Mouse (Mus musculus): Measurements from ENCODE around the gene Ltc4s. TPM values are rescaled to one million over a fixed set of nuclear protein-coding genes. Genes with fewer than 3 reads are reported as not detected.

The Ltc4s gene
- polyA plus RNA-seq, 1 experiment = 1.3 TPM

- Histone ChIP-seq H3ac (ENCODE audit: control insufficient read depth, insufficient read length, low read depth) (no peak overlapping the region), H3K4me3 (ENCODE audit: insufficient read depth, poor library complexity, severe bottlenecking) (no peak overlapping the region), H3K79me3 (ENCODE audit: low read depth) (no peaks in the 10 kb centered on the region), H3K36me3 (ENCODE audit: control insufficient read depth, insufficient read depth) (no peaks in the 10 kb centered on the region), H3K27me3 (ENCODE audit: control insufficient read depth, insufficient read depth, insufficient read length) (no peaks in the 10 kb centered on the region), H3K79me2 (ENCODE audit: control insufficient read depth, insufficient read depth) (no peaks in the 10 kb centered on the region)
- TF ChIP-seq CTCF (IDR thresholded peaks at IDR 0.05; ENCODE audit: control insufficient read depth, insufficient read depth, insufficient read length) = no peak
- no peak for TF ChIP-seq MAX (IDR thresholded peaks at IDR 0.05)
- TF ChIP-seq MYOD1 (IDR thresholded peaks at IDR 0.05; ENCODE audit: control insufficient read depth, insufficient read length, low read depth) = no peak
- TF ChIP-seq USF1 (IDR thresholded peaks at IDR 0.05; ENCODE audit: low read depth) = no peak
- no peak for TF ChIP-seq CEBPB (IDR thresholded peaks at IDR 0.05; ENCODE audit: low read depth)
- TF ChIP-seq FOSL1 (IDR thresholded peaks at IDR 0.05; ENCODE audit: insufficient read depth, low read length, poor library complexity, severe bottlenecking) = no peak
- TF ChIP-seq MYOG (IDR thresholded peaks at IDR 0.05; ENCODE audit: control insufficient read depth, extremely low read depth, insufficient read length) = no peak
Observed at GRCm38 (mm10) chr11:50248473-50249171, 10.2 kb upstream of the Ltc4s start.

- H3K4me3 ChIP-seq (ENCODE audit: insufficient read depth, poor library complexity, severe bottlenecking) = no peak overlapping the region
- H3K36me3 ChIP-seq (ENCODE audit: control insufficient read depth, insufficient read depth) = no peaks in the 10 kb centered on the region
- no peaks in the 10 kb centered on the region for H3K79me3 ChIP-seq (ENCODE audit: low read depth)
- no peaks in the 10 kb centered on the region for H3K79me2 ChIP-seq (ENCODE audit: control insufficient read depth, insufficient read depth)
- H3ac ChIP-seq (ENCODE audit: control insufficient read depth, insufficient read length, low read depth) = no peak overlapping the region
- no peaks in the 10 kb centered on the region for H3K27me3 ChIP-seq (ENCODE audit: control insufficient read depth, insufficient read depth, insufficient read length)
- TF ChIP-seq MYOD1 (IDR thresholded peaks at IDR 0.05; ENCODE audit: control insufficient read depth, insufficient read length, low read depth) (no peak), FOSL1 (IDR thresholded peaks at IDR 0.05; ENCODE audit: insufficient read depth, low read length, poor library complexity, severe bottlenecking) (no peak), MAX (IDR thresholded peaks at IDR 0.05) (no peak), USF1 (IDR thresholded peaks at IDR 0.05; ENCODE audit: low read depth) (no peak), CEBPB (IDR thresholded peaks at IDR 0.05; ENCODE audit: low read depth) (no peak), MYOG (IDR thresholded peaks at IDR 0.05; ENCODE audit: control insufficient read depth, extremely low read depth, insufficient read length) (no peak), CTCF (IDR thresholded peaks at IDR 0.05; ENCODE audit: control insufficient read depth, insufficient read depth, insufficient read length) (no peak)
Observed at GRCm38 (mm10) chr11:50245269-50245668, 6.9 kb upstream of the Ltc4s start.

GRCm38 (mm10) chr11:50243926-50244325 lies 5.5 kb upstream of the Ltc4s start:
- Histone ChIP-seq H3K36me3 (ENCODE audit: control insufficient read depth, insufficient read depth) (no peaks in the 10 kb centered on the region), H3K79me2 (ENCODE audit: control insufficient read depth, insufficient read depth) (no peaks in the 10 kb centered on the region), H3K27me3 (ENCODE audit: control insufficient read depth, insufficient read depth, insufficient read length) (no peaks in the 10 kb centered on the region), H3K79me3 (ENCODE audit: low read depth) (no peaks in the 10 kb centered on the region), H3K4me3 (ENCODE audit: insufficient read depth, poor library complexity, severe bottlenecking) (no peak overlapping the region), H3ac (ENCODE audit: control insufficient read depth, insufficient read length, low read depth) (no peak overlapping the region)
- TF ChIP-seq USF1 (IDR thresholded peaks at IDR 0.05; ENCODE audit: low read depth) (no peak), FOSL1 (IDR thresholded peaks at IDR 0.05; ENCODE audit: insufficient read depth, low read length, poor library complexity, severe bottlenecking) (no peak), CEBPB (IDR thresholded peaks at IDR 0.05; ENCODE audit: low read depth) (no peak), MYOG (IDR thresholded peaks at IDR 0.05; ENCODE audit: control insufficient read depth, extremely low read depth, insufficient read length) (no peak), MAX (IDR thresholded peaks at IDR 0.05) (no peak), MYOD1 (IDR thresholded peaks at IDR 0.05; ENCODE audit: control insufficient read depth, insufficient read length, low read depth) (no peak), CTCF (IDR thresholded peaks at IDR 0.05; ENCODE audit: control insufficient read depth, insufficient read depth, insufficient read length) (no peak)

- Histone ChIP-seq H3K27me3 (ENCODE audit: control insufficient read depth, insufficient read depth, insufficient read length) (no peaks in the 10 kb centered on the region), H3K4me3 (ENCODE audit: insufficient read depth, poor library complexity, severe bottlenecking) (no peak overlapping the region), H3K79me3 (ENCODE audit: low read depth) (no peaks in the 10 kb centered on the region), H3K79me2 (ENCODE audit: control insufficient read depth, insufficient read depth) (no peaks in the 10 kb centered on the region), H3ac (ENCODE audit: control insufficient read depth, insufficient read length, low read depth) (no peak overlapping the region), H3K36me3 (ENCODE audit: control insufficient read depth, insufficient read depth) (peaks cover 10% of the 10 kb centered on the region)
- no peak for TF ChIP-seq CEBPB (IDR thresholded peaks at IDR 0.05; ENCODE audit: low read depth)
Observed at GRCm38 (mm10) chr11:50240235-50240911, 2.0 kb upstream of the Ltc4s start.

DNA sequence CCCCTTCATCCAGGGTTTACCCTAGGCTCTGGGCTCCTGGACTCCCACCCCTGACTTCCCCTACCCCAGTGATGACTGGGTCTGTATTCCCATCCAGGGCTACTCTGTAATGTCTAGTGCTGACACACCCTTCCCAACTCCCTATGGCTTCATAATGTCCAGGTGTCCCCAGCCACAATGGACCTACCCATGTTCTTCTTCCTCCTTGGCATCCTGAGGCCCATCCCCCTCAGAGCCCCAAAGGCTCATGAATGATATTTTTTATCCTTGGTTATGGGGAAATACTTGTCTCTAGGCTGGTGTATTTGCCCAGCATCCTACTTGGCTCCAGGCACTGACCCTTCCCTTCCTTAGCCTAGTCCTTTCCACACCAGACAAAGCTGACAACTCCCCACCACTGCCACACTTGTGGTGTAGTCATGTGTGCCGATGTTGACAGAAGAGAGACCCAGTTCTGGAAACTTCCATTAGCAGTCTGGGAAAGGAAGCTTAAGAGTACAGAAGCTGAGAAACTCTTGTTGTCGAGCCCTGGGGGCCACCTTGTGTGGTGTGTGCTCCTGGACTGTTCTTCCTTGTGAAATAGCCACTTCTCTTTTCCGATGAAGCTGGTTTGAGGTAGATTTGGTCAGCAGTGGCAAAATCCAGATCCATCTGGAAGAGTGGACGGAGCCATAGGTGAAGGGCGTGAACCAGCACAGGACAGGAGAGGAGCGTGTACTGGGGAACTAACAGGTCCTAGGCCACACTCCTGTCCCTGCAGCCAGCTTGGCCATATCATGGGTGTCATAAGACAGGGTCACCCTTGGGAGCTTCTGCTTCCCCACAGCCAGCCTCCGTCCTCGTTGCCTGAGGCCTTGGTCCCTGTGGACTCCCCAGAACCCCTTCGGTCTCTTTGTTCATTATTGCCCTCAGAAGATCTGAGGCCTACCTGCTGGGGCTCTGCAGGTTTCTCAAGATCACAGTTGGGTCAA lies 690 bp upstream of the Ltc4s start:
- Histone ChIP-seq H3K79me3 (ENCODE audit: low read depth) (no peaks in the 10 kb centered on the region), H3K36me3 (ENCODE audit: control insufficient read depth, insufficient read depth) (peaks cover 23% of the 10 kb centered on the region), H3K27me3 (ENCODE audit: control insufficient read depth, insufficient read depth, insufficient read length) (no peaks in the 10 kb centered on the region), H3K4me3 (ENCODE audit: insufficient read depth, poor library complexity, severe bottlenecking) (no peak overlapping the region), H3ac (ENCODE audit: control insufficient read depth, insufficient read length, low read depth) (no peak overlapping the region), H3K79me2 (ENCODE audit: control insufficient read depth, insufficient read depth) (no peaks in the 10 kb centered on the region)
- TF ChIP-seq MAX (IDR thresholded peaks at IDR 0.05) (no peak), CEBPB (IDR thresholded peaks at IDR 0.05; ENCODE audit: low read depth) (no peak), USF1 (IDR thresholded peaks at IDR 0.05; ENCODE audit: low read depth) (no peak), CTCF (IDR thresholded peaks at IDR 0.05; ENCODE audit: control insufficient read depth, insufficient read depth, insufficient read length) (no peak), FOSL1 (IDR thresholded peaks at IDR 0.05; ENCODE audit: insufficient read depth, low read length, poor library complexity, severe bottlenecking) (no peak), MYOG (IDR thresholded peaks at IDR 0.05; ENCODE audit: control insufficient read depth, extremely low read depth, insufficient read length) (no peak), MYOD1 (IDR thresholded peaks at IDR 0.05; ENCODE audit: control insufficient read depth, insufficient read length, low read depth) (no peak)

Measured in C2C12 (cell line).